Mouse (Mus musculus): ENCODE results near the gene Actrt1. TPM values are rescaled to one million over a fixed set of nuclear protein-coding genes. Genes with fewer than 3 reads are reported as not detected.

Gene Actrt1
- not detected for polyA plus RNA-seq (2017; shearing (Covaris generic))

GRCm38 (mm10) chrX:46328707-46329106 is at the start of gene Actrt1:
Actrt1 (plus strand) TSS chrX:46329007.

